Mouse (Mus musculus) spleen, adult 2 months (tissue): ENCODE data around the gene 7530416G11Rik.

Experiments
- CTCF ChIP-seq: fragments of 200-500 bp; IDR thresholded peaks from 2 replicates; pipeline ENCODE4 v1.5.1; 2011; ENCODE audit warnings: mild to moderate bottlenecking, inconsistent platforms; ENCODE audit not compliant: insufficient read depth, insufficient read length, insufficient replicate concordance; ENCODE audit errors: extremely low read depth
- POLR2A ChIP-seq: fragments of 200-500 bp; IDR thresholded peaks from 2 replicates; pipeline ENCODE4 v1.6.1; 2011; ENCODE audit warnings: low read depth, low read length, inconsistent platforms

DNA sequence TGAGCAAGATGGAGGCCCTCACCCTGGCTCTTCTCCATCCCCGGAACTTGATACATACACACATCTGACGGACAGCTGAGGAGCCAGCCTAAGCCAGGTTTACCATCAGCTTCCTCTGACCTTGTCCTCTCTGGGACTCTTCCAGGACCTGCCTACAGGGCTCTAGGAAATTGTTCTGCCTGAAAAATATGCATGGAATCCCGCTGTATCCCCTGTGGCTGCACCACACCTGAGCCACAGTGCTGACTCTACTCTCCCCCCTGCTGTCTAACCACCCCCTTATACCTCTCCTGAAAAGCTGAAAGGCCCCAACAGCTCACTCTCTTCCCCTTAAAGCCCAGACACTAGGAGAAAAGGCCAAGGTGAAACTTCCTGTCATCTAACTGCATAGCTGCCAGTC, 26.9 kb upstream of the 7530416G11Rik start:
- TF ChIP-seq POLR2A = no peak
- TF ChIP-seq CTCF = no peak
